Mouse (Mus musculus) left cerebral cortex, adult 9 months (tissue): ENCODE measurements at regions not wholly inside any gene's neighbourhood (a gene's known extent, or its start where the extent isn't known, plus 50 kb on each side); places are given as distances from the start of the nearest gene placed in this dataset.
"Not testable (repeated sequence)": the region's sequence is repeated elsewhere in the genome, so short reads cannot be mapped to it uniquely, and the experiment has no call there.

Source experiments
- DNase-seq, 2 experiments: peaks; one replicate each; pipeline ENCODE4 v3.0.0; 2022; ENCODE audit warnings: low spot score in 2 of 2

- DNase-seq: no peak
Observed at GRCm38 (mm10) chr10:30470831-30471230, 129.7 kb downstream of the Trmt11 start.

GRCm38 (mm10) chr10:30450616-30451015 is 149.9 kb downstream of the Trmt11 start:
- no peak for DNase-seq

- DNase-seq: no peak
Observed at GRCm38 (mm10) chr10:30447057-30447456, 153.5 kb downstream of the Trmt11 start.

- peak in 1 of 2 experiments; percentile 7 for DNase-seq
Observed at GRCm38 (mm10) chr10:30446572-30446971, 154.0 kb downstream of the Trmt11 start.

- DNase-seq: no peak
Observed at GRCm38 (mm10) chr10:30439802-30440201, 160.7 kb downstream of the Trmt11 start.

- DNase-seq: no peak
Observed at GRCm38 (mm10) chr10:30426420-30426923, 174.1 kb downstream of the Trmt11 start.

GRCm38 (mm10) chr10:30419391-30420043 is 181.0 kb downstream of the Trmt11 start:
- DNase-seq: peak in 1 of 2 experiments; percentile 35

- no peak for DNase-seq
Observed at GRCm38 (mm10) chr10:30416314-30416713, 184.2 kb downstream of the Trmt11 start.

GRCm38 (mm10) chr10:30411736-30412135 is 188.8 kb downstream of the Trmt11 start:
- no peak for DNase-seq

- peak in 1 of 2 experiments; percentile 2 for DNase-seq
Observed at GRCm38 (mm10) chr10:30405669-30406393, 194.7 kb downstream of the Trmt11 start.

- no peak for DNase-seq
Observed at GRCm38 (mm10) chr10:30370542-30370941, 170.2 kb upstream of the Cenpw start.

- DNase-seq: not testable (repeated sequence)
Observed at GRCm38 (mm10) chr10:30360811-30361210, 160.5 kb upstream of the Cenpw start.

- no peak for DNase-seq
Observed at GRCm38 (mm10) chr10:30359051-30359450, 158.7 kb upstream of the Cenpw start.

GRCm38 (mm10) chr10:30342965-30343478 is 142.7 kb upstream of the Cenpw start:
- peak; percentile 37 to 60 for DNase-seq

GRCm38 (mm10) chr10:30328334-30329014 is 128.1 kb upstream of the Cenpw start:
- no peak for DNase-seq

- no peak for DNase-seq
Observed at GRCm38 (mm10) chr10:30327849-30328248, 127.5 kb upstream of the Cenpw start.

- DNase-seq: no peak
Observed at GRCm38 (mm10) chr10:30326861-30327260, 126.5 kb upstream of the Cenpw start.

GRCm38 (mm10) chr10:30295871-30296270 is 95.5 kb upstream of the Cenpw start:
- not testable (repeated sequence) for DNase-seq

GRCm38 (mm10) chr10:30281666-30282065 is 81.3 kb upstream of the Cenpw start:
- DNase-seq: no peak

- no peak for DNase-seq
Observed at GRCm38 (mm10) chr10:30280451-30280850, 80.1 kb upstream of the Cenpw start.

GRCm38 (mm10) chr10:30279978-30280377 is 79.6 kb upstream of the Cenpw start:
- DNase-seq: no peak

- DNase-seq: no peak
Observed at GRCm38 (mm10) chr10:30278987-30279386, 78.6 kb upstream of the Cenpw start.
